Mouse (Mus musculus): ENCODE measurements around the gene Megf6. TPM values are rescaled to one million over a fixed set of nuclear protein-coding genes. Genes with fewer than 3 reads are reported as not detected.

Gene Megf6
- total and polyA plus RNA-seq, 2 experiments from 2014 or later: 12.9 to 79.8 TPM

- 67% methylated on average over 11 of the region's 11 CpGs for WGBS
- Histone ChIP-seq H3K36me3 (replicated peaks; ENCODE audit: control insufficient read depth, insufficient read depth, low read length) (peaks cover 72% of the 10 kb centered on the region), H3K4me3 (ENCODE audit: low read depth, low read length) (no peak overlapping the region), H3K27me3 (ENCODE audit: control insufficient read depth, insufficient read depth, low read length) (no peaks in the 10 kb centered on the region), H3K9ac (replicated peaks; ENCODE audit: low read depth, low read length) (no peak overlapping the region), H3K4me1 (ENCODE audit: control insufficient read depth, insufficient read depth) (no peaks in the 10 kb centered on the region), H3K4me2 (ENCODE audit: low read depth, low read length) (no peak overlapping the region), H3K9me3 (replicated peaks; ENCODE audit: control insufficient read depth, low read length) (no peaks in the 10 kb centered on the region), H3K27ac (ENCODE audit: low read depth) (no peak overlapping the region)
- TF ChIP-seq EP300 (IDR thresholded peaks at IDR 0.05; ENCODE audit: low read depth): no peak
- TF ChIP-seq CTCF (IDR thresholded peaks at IDR 0.05; ENCODE audit: low read depth): no peak
- DNase-seq (ENCODE audit: low spot score) (no peak), ATAC-seq (ENCODE audit: insufficient read depth, low read depth) (no peak)
Observed at GRCm38 (mm10) chr4:154154104-154154503, 16.4 kb upstream of the Megf6 start.

- Histone ChIP-seq H3K36me3 (replicated peaks; ENCODE audit: control insufficient read depth, insufficient read depth, low read length) (peaks cover 60% of the 10 kb centered on the region), H3K4me1 (ENCODE audit: control insufficient read depth, insufficient read depth) (peaks cover 10% of the 10 kb centered on the region), H3K27ac (ENCODE audit: low read depth) (no peak overlapping the region), H3K9ac (replicated peaks; ENCODE audit: low read depth, low read length) (no peak overlapping the region), H3K9me3 (replicated peaks; ENCODE audit: control insufficient read depth, low read length) (no peaks in the 10 kb centered on the region), H3K27me3 (ENCODE audit: control insufficient read depth, insufficient read depth, low read length) (no peaks in the 10 kb centered on the region), H3K4me2 (ENCODE audit: low read depth, low read length) (no peak overlapping the region), H3K4me3 (ENCODE audit: low read depth, low read length) (no peak overlapping the region)
- 84% methylated on average over 7 of the region's 7 CpGs for WGBS
- TF ChIP-seq CTCF (IDR thresholded peaks at IDR 0.05; ENCODE audit: low read depth): no peak
- TF ChIP-seq EP300 (IDR thresholded peaks at IDR 0.05; ENCODE audit: low read depth): no peak
- DNase-seq (ENCODE audit: low spot score) (no peak), ATAC-seq (ENCODE audit: insufficient read depth, low read depth) (no peak)
Observed at GRCm38 (mm10) chr4:154156050-154156449, 14.5 kb upstream of the Megf6 start.

- no peaks in the 10 kb centered on the region for H3K27me3 ChIP-seq (ENCODE audit: control insufficient read depth, insufficient read depth, low read length)
- peaks cover 15% of the 10 kb centered on the region for H3K4me1 ChIP-seq (ENCODE audit: control insufficient read depth, insufficient read depth)
- WGBS: 86% methylated on average over 14 of the region's 14 CpGs
- H3K9ac ChIP-seq (replicated peaks; ENCODE audit: low read depth, low read length): no peak overlapping the region
- H3K4me3 ChIP-seq (ENCODE audit: low read depth, low read length): no peak overlapping the region
- DNase-seq (ENCODE audit: low spot score) (no peak), ATAC-seq (ENCODE audit: insufficient read depth, low read depth) (no peak)
- H3K27ac ChIP-seq (ENCODE audit: low read depth): no peak overlapping the region
- peaks cover 45% of the 10 kb centered on the region for H3K36me3 ChIP-seq (replicated peaks; ENCODE audit: control insufficient read depth, insufficient read depth, low read length)
- H3K9me3 ChIP-seq (replicated peaks; ENCODE audit: control insufficient read depth, low read length): no peaks in the 10 kb centered on the region
- no peak overlapping the region for H3K4me2 ChIP-seq (ENCODE audit: low read depth, low read length)
- TF ChIP-seq CTCF (IDR thresholded peaks at IDR 0.05; ENCODE audit: low read depth) (no peak), EP300 (IDR thresholded peaks at IDR 0.05; ENCODE audit: low read depth) (no peak)
Observed at GRCm38 (mm10) chr4:154157970-154158662, 12.4 kb upstream of the Megf6 start.

- Histone ChIP-seq H3K36me3 (replicated peaks; ENCODE audit: control insufficient read depth, insufficient read depth, low read length) (peaks cover 45% of the 10 kb centered on the region), H3K27ac (ENCODE audit: low read depth) (no peak overlapping the region), H3K4me2 (ENCODE audit: low read depth, low read length) (peak overlapping the region; percentile 90), H3K4me1 (ENCODE audit: control insufficient read depth, insufficient read depth) (peaks cover 15% of the 10 kb centered on the region), H3K4me3 (ENCODE audit: low read depth, low read length) (no peak overlapping the region), H3K27me3 (ENCODE audit: control insufficient read depth, insufficient read depth, low read length) (no peaks in the 10 kb centered on the region), H3K9me3 (replicated peaks; ENCODE audit: control insufficient read depth, low read length) (no peaks in the 10 kb centered on the region), H3K9ac (replicated peaks; ENCODE audit: low read depth, low read length) (no peak overlapping the region)
- DNase-seq (ENCODE audit: low spot score) (peak; percentile 61), ATAC-seq (ENCODE audit: insufficient read depth, low read depth) (0 out of 2 replicates have a peak, but pooled peaks have one; percentile 24)
- WGBS: 15% methylated on average over 6 of the region's 6 CpGs
- TF ChIP-seq EP300 (IDR thresholded peaks at IDR 0.05; ENCODE audit: low read depth) (no peak), CTCF (IDR thresholded peaks at IDR 0.05; ENCODE audit: low read depth) (peak; percentile 98)
Observed at GRCm38 (mm10) chr4:154159002-154159401, 11.5 kb upstream of the Megf6 start.

- Histone ChIP-seq H3K9me3 (replicated peaks; ENCODE audit: control insufficient read depth, low read length) (no peaks in the 10 kb centered on the region), H3K36me3 (replicated peaks; ENCODE audit: control insufficient read depth, insufficient read depth, low read length) (peaks cover 37% of the 10 kb centered on the region), H3K27ac (ENCODE audit: low read depth) (peak overlapping the region; percentile 87), H3K27me3 (ENCODE audit: control insufficient read depth, insufficient read depth, low read length) (no peaks in the 10 kb centered on the region), H3K4me2 (ENCODE audit: low read depth, low read length) (peak overlapping the region; percentile 90), H3K4me3 (ENCODE audit: low read depth, low read length) (peak overlapping the region; percentile 93), H3K4me1 (ENCODE audit: control insufficient read depth, insufficient read depth) (peaks cover 15% of the 10 kb centered on the region), H3K9ac (replicated peaks; ENCODE audit: low read depth, low read length) (peak overlapping the region; percentile 79)
- DNase-seq (ENCODE audit: low spot score) (no peak), ATAC-seq (ENCODE audit: insufficient read depth, low read depth) (peak; percentile 36)
- TF ChIP-seq CTCF (IDR thresholded peaks at IDR 0.05; ENCODE audit: low read depth) (no peak), EP300 (IDR thresholded peaks at IDR 0.05; ENCODE audit: low read depth) (no peak)
- WGBS: 2% methylated on average over 43 of the region's 47 CpGs
Observed at GRCm38 (mm10) chr4:154159961-154160537, 10.5 kb upstream of the Megf6 start.
